Mouse (Mus musculus) stomach, postnatal 0 days (tissue): Measurements from ENCODE around the gene Ephb3.

ENCODE experiments used
- CTCF ChIP-seq: IDR thresholded peaks from 2 replicates; pipeline ENCODE4 v1.5.1; 2016; ENCODE audit warnings: antibody characterized with exemption, low read depth, mild to moderate bottlenecking, moderate library complexity
- EP300 ChIP-seq: optimal IDR thresholded peaks from 2 replicates; pipeline ENCODE3; 2016; ENCODE audit warnings: antibody characterized with exemption

GRCm38 (mm10) chr16:21240547-21240946, 36.0 kb downstream of the Ephb3 start:
- TF ChIP-seq CTCF (no peak), EP300 (no peak)
